ENCODE assay signal across 11 mouse cellular contexts in the genomic region with DNA sequence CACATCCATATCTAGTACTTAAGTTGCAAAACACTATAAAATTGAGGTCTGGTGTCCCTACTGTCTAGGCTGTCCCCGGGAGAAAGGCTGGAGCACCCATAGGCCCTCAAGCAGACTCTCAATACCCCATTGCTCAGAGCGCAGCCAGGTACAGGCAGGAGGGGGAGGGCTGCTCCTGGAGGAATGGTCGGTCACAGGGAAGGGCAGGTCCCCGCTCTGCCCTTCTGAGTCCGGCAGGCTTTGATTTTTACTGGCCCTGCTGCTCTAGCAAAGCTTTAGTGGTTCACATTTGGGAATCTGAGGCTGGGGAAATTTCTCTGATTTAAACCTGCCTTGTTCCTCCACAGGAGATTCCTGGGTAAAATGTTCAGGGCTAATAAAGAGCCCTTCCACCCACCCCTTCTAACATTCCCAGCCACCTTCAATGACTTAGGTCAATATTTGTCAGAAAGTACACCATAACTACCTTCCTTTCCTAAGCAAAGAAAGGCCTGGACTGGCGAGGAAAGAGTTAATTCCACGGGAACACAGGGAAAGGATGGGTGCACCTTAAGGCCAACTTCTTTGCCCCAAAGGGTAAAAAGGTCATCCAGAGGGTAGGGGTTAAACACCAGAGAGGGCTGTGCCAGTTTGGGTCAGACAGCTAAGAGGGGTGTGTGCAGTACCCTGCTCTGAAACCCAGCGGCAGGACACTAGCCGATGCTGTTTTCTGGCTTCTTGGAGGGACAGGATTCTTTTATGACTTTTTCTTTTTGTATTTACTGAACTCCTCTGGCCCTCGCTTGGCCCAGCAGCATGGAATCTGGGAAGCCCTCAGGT. TPM values are rescaled to one million over a fixed set of nuclear protein-coding genes. Genes with fewer than 3 reads are reported as not detected.
DNase-seq lines count a peak whose midpoint lies in the region; ATAC-seq and TF ChIP-seq lines count a peak whose summit lies in the region.
"Had no signal": no experiment of that assay in that cellular context is flagged by ENCODE, and none has a peak within 500 bp of the region (broad histone marks: within the 10 kb centered on the region; RNA-seq: fewer than 3 reads in every experiment).

No protein-coding gene starts in this region.

- H3K9me3 ChIP-seq in hindbrain, embryonic 15.5 days = no peaks in the 10 kb centered on the region
- no peaks in the 10 kb centered on the region for H3K9me3 ChIP-seq in hindbrain, embryonic 14.5 days (ENCODE audit: control insufficient read depth, low read length)
- H3K9me3 ChIP-seq in neural tube, embryonic 15.5 days (replicated peaks) = no peaks in the 10 kb centered on the region
- H3K9me3 ChIP-seq in limb, embryonic 10.5 days (replicated peaks) = no peaks in the 10 kb centered on the region
- no peaks in the 10 kb centered on the region for H3K9me3 ChIP-seq in stomach, postnatal 0 days (ENCODE audit: control insufficient read depth, low read length)

- WGBS in hindbrain, embryonic 15.5 days = 8% methylated on average over 10 of the region's 10 CpGs
- WGBS in hindbrain, embryonic 14.5 days = 7% methylated on average over 10 of the region's 10 CpGs
- 11% methylated on average over 10 of the region's 10 CpGs for WGBS in neural tube, embryonic 15.5 days
- WGBS in limb, embryonic 10.5 days = 6% methylated on average over 10 of the region's 10 CpGs
- 31% methylated on average over 10 of the region's 10 CpGs for WGBS in stomach, postnatal 0 days

- no peak for TF ChIP-seq CTCF in stomach, postnatal 0 days (IDR thresholded peaks at IDR 0.05; ENCODE audit: low read depth)

- no peak overlapping the region for H3K27ac ChIP-seq in hindbrain, embryonic 15.5 days (replicated peaks)
- no peak overlapping the region for H3K27ac ChIP-seq in hindbrain, embryonic 14.5 days
- no peak overlapping the region for H3K27ac ChIP-seq in neural tube, embryonic 15.5 days (replicated peaks)
- H3K27ac ChIP-seq in limb, embryonic 10.5 days = peak overlapping the region; percentile 94
- no peak overlapping the region for H3K27ac ChIP-seq in stomach, postnatal 0 days (replicated peaks)

- no peak for DNase-seq in hindbrain, embryonic 14.5 days (ENCODE audit: low spot score)
- DNase-seq in neural tube, embryonic 10.5 days (ENCODE audit: extremely low spot score, low spot score) = peak; percentile 38
- DNase-seq in limb, embryonic 10.5 days (ENCODE audit: low spot score) = peak; percentile 68
- no peak for DNase-seq in stomach, postnatal 0 days (ENCODE audit: low spot score)
- DNase-seq in right cerebral cortex, postnatal 4 days = no peak
- DNase-seq: cerebellum, postnatal 25 days; kidney, adult 11 months; left cerebral cortex, postnatal 4 days; right cerebral cortex, postnatal 14 days had no signal

- H3K4me3 ChIP-seq in hindbrain, embryonic 15.5 days = 0 out of 2 replicates have a peak overlapping the region, but pooled peaks have one; percentile 2
- H3K4me3 ChIP-seq in hindbrain, embryonic 14.5 days (replicated peaks; ENCODE audit: low read length) = no peak overlapping the region
- H3K4me3 ChIP-seq in neural tube, embryonic 15.5 days (replicated peaks) = no peak overlapping the region
- peak overlapping the region; percentile 76 for H3K4me3 ChIP-seq in limb, embryonic 10.5 days
- no peak overlapping the region for H3K4me3 ChIP-seq in stomach, postnatal 0 days (ENCODE audit: low read depth, low read length)

- peaks cover 73% of the 10 kb centered on the region for H3K4me1 ChIP-seq in hindbrain, embryonic 15.5 days (replicated peaks)
- H3K4me1 ChIP-seq in hindbrain, embryonic 14.5 days (replicated peaks; ENCODE audit: control insufficient read depth, insufficient read depth, low read length) = peaks cover 35% of the 10 kb centered on the region
- peaks cover 73% of the 10 kb centered on the region for H3K4me1 ChIP-seq in neural tube, embryonic 15.5 days
- H3K4me1 ChIP-seq in limb, embryonic 10.5 days = peaks cover 100% of the 10 kb centered on the region
- H3K4me1 ChIP-seq in stomach, postnatal 0 days (replicated peaks; ENCODE audit: control insufficient read depth, insufficient read depth) = 0 out of 2 replicates have a peak, but pooled peaks cover 4% of the 10 kb centered on the region

- no peak for ATAC-seq in hindbrain, embryonic 15.5 days (ENCODE audit: low FRiP score, low read depth)
- no peak for ATAC-seq in hindbrain, embryonic 14.5 days (ENCODE audit: low FRiP score)
- no peak for ATAC-seq in neural tube, embryonic 15.5 days (ENCODE audit: low FRiP score)
- ATAC-seq in stomach, postnatal 0 days (ENCODE audit: low FRiP score, low TSS enrichment) = no peak

- H3K27me3 ChIP-seq in hindbrain, embryonic 15.5 days = peaks cover 87% of the 10 kb centered on the region
- H3K27me3 ChIP-seq in hindbrain, embryonic 14.5 days (ENCODE audit: control insufficient read depth, insufficient read depth, low read length) = peaks cover 89% of the 10 kb centered on the region
- peaks cover 93% of the 10 kb centered on the region for H3K27me3 ChIP-seq in neural tube, embryonic 15.5 days (replicated peaks)
- peaks cover 94% of the 10 kb centered on the region for H3K27me3 ChIP-seq in limb, embryonic 10.5 days (ENCODE audit: low read depth, poor library complexity, severe bottlenecking)
- peaks cover 51% of the 10 kb centered on the region for H3K27me3 ChIP-seq in stomach, postnatal 0 days (ENCODE audit: control insufficient read depth, insufficient read depth, low read length)

- no peak for TF ChIP-seq EP300 in stomach, postnatal 0 days (optimal IDR thresholded peaks at IDR 0.05)

- H3K36me3 ChIP-seq in hindbrain, embryonic 15.5 days = no peaks in the 10 kb centered on the region
- H3K36me3 ChIP-seq in hindbrain, embryonic 14.5 days (replicated peaks; ENCODE audit: control insufficient read depth, insufficient read depth) = 0 out of 2 replicates have a peak, but pooled peaks cover 3% of the 10 kb centered on the region
- H3K36me3 ChIP-seq in neural tube, embryonic 15.5 days = no peaks in the 10 kb centered on the region; the same call in 1 of the 2 replicates
- H3K36me3 ChIP-seq in limb, embryonic 10.5 days = no peaks in the 10 kb centered on the region
- H3K36me3 ChIP-seq in stomach, postnatal 0 days (ENCODE audit: control insufficient read depth, insufficient read depth, low read length) = no peaks in the 10 kb centered on the region

- H3K4me2 ChIP-seq in hindbrain, embryonic 15.5 days = no peak overlapping the region
- H3K4me2 ChIP-seq in hindbrain, embryonic 14.5 days (replicated peaks) = no peak overlapping the region
- H3K4me2 ChIP-seq in neural tube, embryonic 15.5 days = no peak overlapping the region
- H3K4me2 ChIP-seq in stomach, postnatal 0 days (replicated peaks; ENCODE audit: low read depth) = peak overlapping the region; percentile 55; the same call in 1 of the 2 replicates

- no peak overlapping the region for H3K9ac ChIP-seq in hindbrain, embryonic 15.5 days
- no peak overlapping the region for H3K9ac ChIP-seq in hindbrain, embryonic 14.5 days
- no peak overlapping the region for H3K9ac ChIP-seq in neural tube, embryonic 15.5 days (replicated peaks)
- no peak overlapping the region for H3K9ac ChIP-seq in stomach, postnatal 0 days (ENCODE audit: low read length)

RNA-seq across cellular contexts. Expression of a gene that starts 2.7 kb away (rescaled TPM):
- polyA plus RNA-seq in hindbrain, embryonic 15.5 days (2015; fragmentation: Nextera tagmentation; extraction: Ambion mirVana) = 7.0 and 8.6 TPM in 2 replicates
- polyA plus RNA-seq in hindbrain, embryonic 14.5 days (2014; fragmentation: Nextera tagmentation; extraction: Ambion mirVana) = 6.3 and 6.9 TPM in 2 replicates
- 7.9 and 8.7 TPM in 2 replicates for polyA plus RNA-seq in neural tube, embryonic 15.5 days (2015; fragmentation: Nextera tagmentation; extraction: Ambion mirVana)
- polyA plus RNA-seq in limb, embryonic 10.5 days (2016; fragmentation: Nextera tagmentation; extraction: Ambion mirVana) = 79.8 and 126 TPM in 2 replicates
- 5.8 and 6.5 TPM in 2 replicates for polyA plus RNA-seq in stomach, postnatal 0 days (2015; fragmentation: Nextera tagmentation; extraction: Ambion mirVana)

RNA-seq across cellular contexts. Expression of a gene that starts 3.1 kb away (rescaled TPM):
- polyA plus RNA-seq in hindbrain, embryonic 15.5 days (2015; fragmentation: Nextera tagmentation; extraction: Ambion mirVana) = 133 and 145 TPM in 2 replicates
- 143 and 149 TPM in 2 replicates for polyA plus RNA-seq in hindbrain, embryonic 14.5 days (2014; fragmentation: Nextera tagmentation; extraction: Ambion mirVana)
- 153 and 188 TPM in 2 replicates for polyA plus RNA-seq in neural tube, embryonic 15.5 days (2015; fragmentation: Nextera tagmentation; extraction: Ambion mirVana)
- polyA plus RNA-seq in limb, embryonic 10.5 days (2016; fragmentation: Nextera tagmentation; extraction: Ambion mirVana) = 22.4 and 23.7 TPM in 2 replicates
- 2.4 and 2.8 TPM in 2 replicates for polyA plus RNA-seq in stomach, postnatal 0 days (2015; fragmentation: Nextera tagmentation; extraction: Ambion mirVana)

RNA-seq across cellular contexts. Expression of a gene that starts 13.5 kb away (rescaled TPM):
- polyA plus RNA-seq in hindbrain, embryonic 15.5 days (2015; fragmentation: Nextera tagmentation; extraction: Ambion mirVana) = 29.5 and 33.6 TPM in 2 replicates
- polyA plus RNA-seq in hindbrain, embryonic 14.5 days (2014; fragmentation: Nextera tagmentation; extraction: Ambion mirVana) = 28.5 and 30.0 TPM in 2 replicates
- polyA plus RNA-seq in neural tube, embryonic 15.5 days (2015; fragmentation: Nextera tagmentation; extraction: Ambion mirVana) = 33.3 and 35.0 TPM in 2 replicates
- 24.1 and 29.0 TPM in 2 replicates for polyA plus RNA-seq in limb, embryonic 10.5 days (2016; fragmentation: Nextera tagmentation; extraction: Ambion mirVana)
- 10.4 and 12.4 TPM in 2 replicates for polyA plus RNA-seq in stomach, postnatal 0 days (2015; fragmentation: Nextera tagmentation; extraction: Ambion mirVana)

RNA-seq across cellular contexts. Expression of a gene that starts 16.3 kb away (rescaled TPM):
- polyA plus RNA-seq in hindbrain, embryonic 15.5 days (2015; fragmentation: Nextera tagmentation; extraction: Ambion mirVana) = 161 and 177 TPM in 2 replicates
- polyA plus RNA-seq in hindbrain, embryonic 14.5 days (2014; fragmentation: Nextera tagmentation; extraction: Ambion mirVana) = 161 and 166 TPM in 2 replicates
- polyA plus RNA-seq in neural tube, embryonic 15.5 days (2015; fragmentation: Nextera tagmentation; extraction: Ambion mirVana) = 165 and 181 TPM in 2 replicates
- polyA plus RNA-seq in limb, embryonic 10.5 days (2016; fragmentation: Nextera tagmentation; extraction: Ambion mirVana) = 126 and 143 TPM in 2 replicates
- 119 and 122 TPM in 2 replicates for polyA plus RNA-seq in stomach, postnatal 0 days (2015; fragmentation: Nextera tagmentation; extraction: Ambion mirVana)

RNA-seq across cellular contexts. Expression of a gene that starts 20.3 kb away (rescaled TPM):
- polyA plus RNA-seq in hindbrain, embryonic 15.5 days (2015; fragmentation: Nextera tagmentation; extraction: Ambion mirVana) = 652 and 684 TPM in 2 replicates
- 622 and 778 TPM in 2 replicates for polyA plus RNA-seq in hindbrain, embryonic 14.5 days (2014; fragmentation: Nextera tagmentation; extraction: Ambion mirVana)
- polyA plus RNA-seq in neural tube, embryonic 15.5 days (2015; fragmentation: Nextera tagmentation; extraction: Ambion mirVana) = 653 and 714 TPM in 2 replicates
- 877 and 996 TPM in 2 replicates for polyA plus RNA-seq in limb, embryonic 10.5 days (2016; fragmentation: Nextera tagmentation; extraction: Ambion mirVana)
- polyA plus RNA-seq in stomach, postnatal 0 days (2015; fragmentation: Nextera tagmentation; extraction: Ambion mirVana) = 951 and 966 TPM in 2 replicates

Comparison
In these comparisons a context has a peak if more than half of its experiments do, and no peak if none do; other contexts are left out.
1. H3K4me3 ChIP-seq: peak in hindbrain, embryonic 15.5 days (single experiment) and limb, embryonic 10.5 days (single experiment); none in hindbrain, embryonic 14.5 days (single experiment), neural tube, embryonic 15.5 days (single experiment) and stomach, postnatal 0 days (single experiment).
2. DNase-seq: peak in neural tube, embryonic 10.5 days (single experiment) and limb, embryonic 10.5 days (single experiment); none in hindbrain, embryonic 14.5 days (single experiment), stomach, postnatal 0 days (single experiment) and right cerebral cortex, postnatal 4 days (single experiment).